15 mouse cellular contexts compared by ENCODE assay signal in the genomic region with DNA sequence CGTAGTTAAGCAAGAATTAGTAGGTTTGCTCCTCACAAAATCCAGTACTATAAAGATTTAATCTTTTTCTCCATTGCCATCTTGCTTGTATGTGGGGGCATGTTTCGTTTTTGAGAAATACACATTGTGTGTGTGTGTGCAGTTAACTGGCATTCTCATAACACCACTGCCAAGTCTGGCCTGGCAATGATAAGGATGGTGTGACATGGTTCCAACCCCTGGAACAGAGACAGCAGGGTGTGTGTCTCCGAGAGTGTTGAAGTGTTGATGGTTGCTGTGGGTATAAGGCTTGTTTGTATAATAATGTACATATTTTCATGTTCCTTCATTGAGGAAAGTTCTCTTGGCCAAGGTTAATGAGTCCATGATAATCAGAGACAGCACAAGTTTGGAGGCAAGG.
"Had no signal": no experiment of that assay in that cellular context is flagged by ENCODE, and none has a peak within 500 bp of the region (broad histone marks: within the 10 kb centered on the region; RNA-seq: fewer than 3 reads in every experiment).

No protein-coding gene starts in this region.

- H3K9me3 ChIP-seq: midbrain, embryonic 15.5 days; neural tube, embryonic 12.5 days; stomach, embryonic 15.5 days had no signal

- ATAC-seq: midbrain, embryonic 13.5 days; midbrain, embryonic 15.5 days had no signal

- H3K27me3 ChIP-seq: megakaryocyte, embryonic 14.5 days; midbrain, embryonic 13.5 days; midbrain, embryonic 15.5 days; neural tube, embryonic 12.5 days; stomach, embryonic 15.5 days had no signal

- H3K36me3 ChIP-seq: midbrain, embryonic 10.5 days; midbrain, embryonic 13.5 days; midbrain, embryonic 15.5 days; neural tube, embryonic 12.5 days; stomach, embryonic 15.5 days had no signal

- H3K9ac ChIP-seq: lung, embryonic 14.5 days; midbrain, embryonic 13.5 days; midbrain, embryonic 15.5 days; neural tube, embryonic 12.5 days; stomach, embryonic 15.5 days had no signal

- H3K4me1 ChIP-seq: midbrain, embryonic 10.5 days; midbrain, embryonic 13.5 days; neural tube, embryonic 12.5 days; stomach, embryonic 15.5 days had no signal

- H3K27ac ChIP-seq: midbrain, embryonic 10.5 days; midbrain, embryonic 13.5 days; midbrain, embryonic 15.5 days; neural tube, embryonic 12.5 days; stomach, embryonic 15.5 days; stomach, postnatal 0 days had no signal

- H3K4me3 ChIP-seq: megakaryocyte, embryonic 14.5 days; midbrain, embryonic 10.5 days; midbrain, embryonic 13.5 days; midbrain, embryonic 15.5 days; neural tube, embryonic 12.5 days; stomach, embryonic 15.5 days had no signal

- DNase-seq: lung, adult 18-20 months; lung, embryonic 14.5 days; lung, postnatal 10 days; lung, postnatal 4 days; right cerebral cortex, postnatal 14 days; thymus, adult 2 months; thymus, postnatal 25 days; thymus, postnatal 4 days had no signal

- H3K4me2 ChIP-seq: lung, embryonic 14.5 days; midbrain, embryonic 13.5 days; midbrain, embryonic 15.5 days; neural tube, embryonic 12.5 days; stomach, embryonic 15.5 days had no signal
